Mouse (Mus musculus) right cerebral cortex, postnatal 25 days (tissue): ENCODE measurements around the gene Clrn3.
"Not testable (repeated sequence)": the region's sequence is repeated elsewhere in the genome, so short reads cannot be mapped to it uniquely, and the experiment has no call there.

Experiments used
- DNase-seq: peaks from one replicate; pipeline ENCODE4 v3.0.0; 2022

The Clrn3 gene

GRCm38 (mm10) chr7:135534548-135535189, 6.2 kb upstream of the Clrn3 start:
- DNase-seq = no peak

- DNase-seq = no peak
Measured at GRCm38 (mm10) chr7:135529068-135529467, 614 bp upstream of the Clrn3 start.

GRCm38 (mm10) chr7:135527169-135527568, 1.3 kb downstream of the Clrn3 start:
- no peak for DNase-seq

- DNase-seq = no peak
Measured at GRCm38 (mm10) chr7:135526574-135527152, 1.8 kb downstream of the Clrn3 start.

GRCm38 (mm10) chr7:135524424-135524967, 4.0 kb downstream of the Clrn3 start:
- no peak for DNase-seq

GRCm38 (mm10) chr7:135523981-135524380, 4.5 kb downstream of the Clrn3 start:
- no peak for DNase-seq

GRCm38 (mm10) chr7:135521755-135522512, 6.5 kb downstream of the Clrn3 start:
- no peak for DNase-seq

GRCm38 (mm10) chr7:135520241-135520640, 8.2 kb downstream of the Clrn3 start:
- DNase-seq = no peak

- DNase-seq = no peak
Measured at GRCm38 (mm10) chr7:135517191-135517590, 11.3 kb downstream of the Clrn3 start.

- no peak for DNase-seq
Measured at GRCm38 (mm10) chr7:135511723-135512122, 16.7 kb downstream of the Clrn3 start.

- no peak for DNase-seq
Measured at GRCm38 (mm10) chr7:135510431-135510830, 18.0 kb downstream of the Clrn3 start.

GRCm38 (mm10) chr7:135509272-135509671, 19.2 kb downstream of the Clrn3 start:
- DNase-seq = no peak

GRCm38 (mm10) chr7:135508602-135509001, 19.9 kb downstream of the Clrn3 start:
- no peak for DNase-seq

GRCm38 (mm10) chr7:135506506-135506905, 21.9 kb downstream of the Clrn3 start:
- DNase-seq = not testable (repeated sequence)

- DNase-seq = no peak
Measured at GRCm38 (mm10) chr7:135499403-135499802, 29.1 kb downstream of the Clrn3 start.

GRCm38 (mm10) chr7:135498565-135499186, 29.8 kb downstream of the Clrn3 start:
- DNase-seq = no peak

GRCm38 (mm10) chr7:135495303-135495702, 33.2 kb downstream of the Clrn3 start:
- no peak for DNase-seq

GRCm38 (mm10) chr7:135490500-135490886, 38.0 kb downstream of the Clrn3 start:
- no peak for DNase-seq

GRCm38 (mm10) chr7:135489724-135490499, 38.5 kb downstream of the Clrn3 start:
- DNase-seq = no peak

- no peak for DNase-seq
Measured at GRCm38 (mm10) chr7:135488214-135488810, 40.1 kb downstream of the Clrn3 start.

- peak; percentile 58 for DNase-seq
Measured at GRCm38 (mm10) chr7:135487423-135487822, 41.0 kb downstream of the Clrn3 start.
